Mouse (Mus musculus) forebrain, embryonic 11.5 days (tissue): ENCODE results near the gene Agrn. TPM values are rescaled to one million over a fixed set of nuclear protein-coding genes. Genes with fewer than 3 reads are reported as not detected.

Source experiments
- ATAC-seq: fragments of 200-750 bp; cut with Nextera tagmentation; replicated peaks from 2 replicates; pipeline ENCODE4 v1.8.0; 2017; ENCODE audit warnings: moderate TSS enrichment; ENCODE audit not compliant: low FRiP score
- DNase-seq: peaks from one replicate; pipeline ENCODE4 v3.0.0-alpha.2; 2017; ENCODE audit warnings: low spot score
- H3K27ac ChIP-seq: fragments of 300-500 bp; sonication (generic); 2 replicates; pipeline ENCODE4 v1.5.1; 2014; ENCODE audit warnings: low read depth, low read length
- H3K27me3 ChIP-seq: fragments of 300-500 bp; sonication (generic); 2 replicates; pipeline ENCODE4 v1.6.1; 2014; ENCODE audit warnings: mild to moderate bottlenecking, low read length, mixed read lengths; ENCODE audit not compliant: control insufficient read depth, insufficient read depth
- H3K36me3 ChIP-seq: fragments of 300-500 bp; sonication (generic); 2 replicates; pipeline ENCODE4 v1.6.1; 2014; ENCODE audit warnings: mild to moderate bottlenecking, low read length, moderate library complexity, mixed read lengths; ENCODE audit not compliant: control insufficient read depth, insufficient read depth
- H3K4me1 ChIP-seq: fragments of 300-500 bp; sonication (generic); replicated peaks from 2 replicates; pipeline ENCODE4 v1.6.1; 2014; ENCODE audit warnings: low read length, mixed read lengths; ENCODE audit not compliant: control insufficient read depth, insufficient read depth
- H3K4me2 ChIP-seq: fragments of 300-500 bp; sonication (generic); 2 replicates; pipeline ENCODE4 v1.6.1; 2014; ENCODE audit warnings: low read depth, mild to moderate bottlenecking, low read length, moderate library complexity, mixed read lengths; ENCODE audit not compliant: severe bottlenecking
- H3K4me3 ChIP-seq: fragments of 300-500 bp; sonication (generic); 2 replicates; pipeline ENCODE4 v1.5.1; 2014; ENCODE audit warnings: low read depth, low read length
- H3K9ac ChIP-seq: fragments of 300-500 bp; sonication (generic); 2 replicates; pipeline ENCODE4 v1.6.1; 2014; ENCODE audit warnings: low read length
- H3K9me3 ChIP-seq: fragments of 300-500 bp; sonication (generic); 2 replicates; pipeline ENCODE4 v1.6.1; 2016; ENCODE audit warnings: low read length, mixed read lengths; ENCODE audit not compliant: control insufficient read depth
- WGBS: fragments of 180-500 bp; shearing (Covaris S2); extraction: QIAGEN DNeasy Blood & Tissue Kit; methylation state at CpG from one replicate; pipeline ENCODE4 v1.1.7; 2014; 5-methylcytosine and 5-hydroxymethylcytosine counted together
- polyA plus RNA-seq: library from polyadenylated mRNA; unstranded; fragments of >200 nt; fragmentation: Nextera tagmentation; extraction: Ambion mirVana; gene quantifications from 2 replicates; pipeline ENCODE4 v1.2.1, GENCODE M21; 2014

The Agrn gene
- polyA plus RNA-seq, 1 experiment from 2014 or later = 108 TPM

DNA sequence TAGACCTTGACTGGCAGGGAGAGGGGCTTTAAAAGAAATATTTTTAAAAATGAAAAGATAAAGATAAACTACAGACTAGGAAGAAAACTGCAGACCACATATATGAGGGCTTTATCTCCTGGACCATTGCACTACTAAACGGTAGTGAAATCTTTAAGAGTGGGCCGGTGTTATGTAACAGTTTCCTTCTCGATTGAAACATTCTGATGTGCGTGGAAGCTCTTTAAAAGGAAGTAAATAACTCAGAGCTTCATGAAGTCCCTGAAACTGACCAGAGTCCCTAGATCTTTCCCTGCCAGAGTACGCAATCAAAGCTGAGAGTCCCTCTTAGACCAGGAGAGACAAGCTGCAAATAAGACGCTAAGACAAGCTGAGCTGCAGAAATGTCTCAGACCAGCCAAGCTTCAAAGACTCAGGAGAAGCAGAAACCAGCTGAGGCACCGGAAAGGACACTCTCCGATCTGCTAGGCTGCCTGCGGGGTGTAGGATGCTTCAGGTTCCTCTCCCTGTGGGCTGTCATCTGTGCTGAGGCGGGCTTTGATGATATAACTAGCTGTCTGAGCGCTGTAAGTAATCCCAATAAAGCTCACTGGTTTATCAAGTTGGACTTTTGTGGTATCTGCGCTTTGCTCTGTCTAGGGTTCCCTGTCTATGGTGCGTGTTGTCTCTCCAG, 12.8 kb upstream of the Agrn start:
- H3K9ac ChIP-seq = no peak overlapping the region
- 85% methylated on average over 13 of the region's 13 CpGs for WGBS

DNA sequence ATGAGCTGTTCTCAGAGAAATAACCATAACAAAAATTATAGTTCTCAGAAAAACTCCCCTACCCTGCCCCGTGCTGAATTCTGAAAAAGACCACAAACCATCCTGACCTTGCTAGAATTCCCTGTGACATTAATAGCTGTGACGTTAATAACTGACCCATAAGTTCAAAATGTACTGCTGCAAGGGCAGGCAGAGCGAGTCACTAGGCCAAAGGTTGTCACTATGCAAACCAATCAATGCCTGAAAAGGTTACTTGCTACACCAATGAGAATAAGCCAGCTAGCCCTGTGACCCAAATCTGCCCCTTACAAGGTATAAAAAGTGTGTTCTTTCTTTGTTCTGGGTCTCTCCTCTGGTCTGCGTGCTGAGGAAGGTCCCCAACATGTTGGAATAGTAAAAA, 11.6 kb upstream of the Agrn start:
- no peak overlapping the region for H3K4me2 ChIP-seq
- no peaks in the 10 kb centered on the region for H3K27me3 ChIP-seq
- no peaks in the 10 kb centered on the region for H3K9me3 ChIP-seq
- H3K4me1 ChIP-seq = peaks cover 6% of the 10 kb centered on the region; the same call in 1 of the 2 replicates
- ATAC-seq (no peak), DNase-seq (no peak)
- WGBS = 88% methylated on average over 4 of the region's 4 CpGs
- H3K27ac ChIP-seq = no peak overlapping the region
- no peak overlapping the region for H3K9ac ChIP-seq
- H3K4me3 ChIP-seq = no peak overlapping the region
- no peaks in the 10 kb centered on the region for H3K36me3 ChIP-seq

More for the DNA sequence above, 12.8 kb upstream of the Agrn start:
- no peaks in the 10 kb centered on the region for H3K36me3 ChIP-seq
- H3K27me3 ChIP-seq = no peaks in the 10 kb centered on the region
- no peak overlapping the region for H3K27ac ChIP-seq
- DNase-seq (no peak), ATAC-seq (no peak)
- no peak overlapping the region for H3K4me2 ChIP-seq
- no peaks in the 10 kb centered on the region for H3K4me1 ChIP-seq
- no peak overlapping the region for H3K4me3 ChIP-seq
- H3K9me3 ChIP-seq = no peaks in the 10 kb centered on the region

DNA sequence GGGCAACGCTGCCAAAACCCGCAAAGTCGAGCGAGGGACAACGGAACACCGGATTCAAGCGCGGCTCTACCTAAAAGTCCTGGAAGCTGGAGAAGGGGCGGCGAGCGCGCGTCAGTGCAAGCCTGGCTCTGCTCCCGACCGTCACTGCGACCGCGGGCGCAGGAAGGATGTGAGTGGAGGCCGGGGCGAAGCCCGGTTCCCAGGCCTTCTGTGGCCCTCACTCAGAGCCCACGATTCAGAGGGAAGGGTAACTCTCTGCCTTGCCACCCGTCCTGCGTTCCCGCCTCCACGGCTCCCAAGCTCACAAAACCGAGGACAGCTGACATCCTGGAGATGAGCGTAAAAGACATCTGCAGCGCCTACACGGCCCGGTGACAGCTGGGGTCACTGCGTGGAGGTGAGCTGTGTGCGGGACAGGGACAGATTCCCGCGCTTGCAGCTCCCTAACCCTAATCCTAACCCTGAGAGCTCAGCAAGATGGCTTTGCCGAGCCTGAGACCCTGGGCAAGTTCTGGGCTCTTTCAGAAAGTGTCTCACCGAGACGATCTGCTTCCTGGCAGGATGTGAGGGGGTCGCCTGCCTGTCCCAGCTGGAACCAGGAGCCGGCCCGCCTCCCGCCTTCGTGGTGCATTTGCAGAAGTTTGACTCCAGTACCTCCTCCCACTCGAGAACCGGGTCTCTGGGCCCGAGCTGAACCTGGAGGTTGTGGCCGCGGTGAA, 6.3 kb upstream of the Agrn start:
- Histone ChIP-seq H3K4me3 (peak overlapping the region; percentile 61), H3K4me2 (peak overlapping the region; percentile 94), H3K9me3 (no peaks in the 10 kb centered on the region), H3K9ac (peak overlapping the region; percentile 77), H3K27ac (peak overlapping the region; percentile 62), H3K36me3 (no peaks in the 10 kb centered on the region), H3K27me3 (no peaks in the 10 kb centered on the region), H3K4me1 (peaks cover 13% of the 10 kb centered on the region; the same call in 1 of the 2 replicates)
- ATAC-seq (peak; percentile 57), DNase-seq (peak; percentile 68)
- under 1% methylated on average over 49 of the region's 49 CpGs for WGBS

DNA sequence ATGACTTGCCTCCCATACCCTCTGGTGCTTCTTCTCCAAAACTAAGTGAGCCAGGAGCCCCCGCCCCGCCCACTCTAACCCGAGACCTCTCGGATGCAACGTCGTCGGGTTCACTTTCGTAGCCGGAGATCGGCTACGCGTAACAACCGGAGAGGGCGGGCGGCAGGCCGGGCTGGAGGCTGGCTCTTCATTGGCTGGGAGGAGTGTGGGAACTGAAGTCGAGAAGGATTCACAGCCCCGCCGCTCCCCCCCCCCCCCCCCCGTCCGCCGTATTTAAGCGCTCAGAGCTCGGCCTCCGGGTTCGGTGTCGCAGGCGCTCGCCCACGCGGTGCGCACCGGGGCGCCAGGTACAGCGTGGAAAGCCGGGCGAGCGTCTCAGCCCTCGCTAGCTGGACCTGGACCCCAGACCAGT, 5.7 kb upstream of the Agrn start, which contains the start of gene AW011738:
Gene AW011738 (plus strand): TSS at position 304 of the 412 bp plus-strand sequence.
- Histone ChIP-seq H3K4me3 (peak within 1 kb of the TSS; percentile 61), H3K9me3 (no peaks in the 10 kb centered on the region), H3K36me3 (no peaks in the 10 kb centered on the region), H3K27ac (peak within 1 kb of the TSS; percentile 62), H3K4me1 (peaks cover 13% of the 10 kb centered on the region; the same call in 1 of the 2 replicates), H3K27me3 (no peaks in the 10 kb centered on the region), H3K4me2 (peak within 1 kb of the TSS; percentile 94), H3K9ac (peak within 1 kb of the TSS; percentile 77)
- ATAC-seq = peak; percentile 87
- WGBS = 0% methylated on average over 33 of the region's 39 CpGs
- DNase-seq = peak; percentile 92

DNA sequence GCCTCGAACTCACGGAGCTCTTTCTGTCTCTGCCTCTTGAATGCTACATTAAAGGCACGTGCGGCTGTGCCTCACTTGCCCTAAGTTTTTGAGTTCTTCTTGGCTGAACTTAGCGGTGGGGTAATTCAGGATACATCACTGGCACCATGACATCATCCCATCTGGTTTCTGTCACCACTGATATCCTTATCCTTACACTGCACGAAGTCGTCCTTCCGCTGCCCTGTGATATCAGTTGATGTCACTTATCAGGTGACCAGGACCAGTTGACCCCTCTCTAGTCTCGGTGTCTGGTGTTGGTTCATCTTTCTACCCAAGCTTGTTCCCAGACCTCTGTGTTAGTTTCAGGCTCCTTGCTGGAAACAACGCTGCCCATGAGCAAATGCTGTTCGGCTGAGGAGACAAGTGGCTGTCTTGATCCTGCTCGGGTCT, 5.2 kb upstream of the Agrn start:
- Histone ChIP-seq H3K27me3 (no peaks in the 10 kb centered on the region), H3K4me3 (peak overlapping the region; percentile 61), H3K9ac (peak overlapping the region; percentile 77; the same call in 1 of the 2 replicates), H3K27ac (peak overlapping the region; percentile 50; the same call in 1 of the 2 replicates), H3K9me3 (no peaks in the 10 kb centered on the region), H3K4me1 (peaks cover 13% of the 10 kb centered on the region; the same call in 1 of the 2 replicates), H3K4me2 (peak overlapping the region; percentile 94), H3K36me3 (no peaks in the 10 kb centered on the region)
- 44% methylated on average over 12 of the region's 12 CpGs for WGBS
- DNase-seq (no peak), ATAC-seq (no peak)

DNA sequence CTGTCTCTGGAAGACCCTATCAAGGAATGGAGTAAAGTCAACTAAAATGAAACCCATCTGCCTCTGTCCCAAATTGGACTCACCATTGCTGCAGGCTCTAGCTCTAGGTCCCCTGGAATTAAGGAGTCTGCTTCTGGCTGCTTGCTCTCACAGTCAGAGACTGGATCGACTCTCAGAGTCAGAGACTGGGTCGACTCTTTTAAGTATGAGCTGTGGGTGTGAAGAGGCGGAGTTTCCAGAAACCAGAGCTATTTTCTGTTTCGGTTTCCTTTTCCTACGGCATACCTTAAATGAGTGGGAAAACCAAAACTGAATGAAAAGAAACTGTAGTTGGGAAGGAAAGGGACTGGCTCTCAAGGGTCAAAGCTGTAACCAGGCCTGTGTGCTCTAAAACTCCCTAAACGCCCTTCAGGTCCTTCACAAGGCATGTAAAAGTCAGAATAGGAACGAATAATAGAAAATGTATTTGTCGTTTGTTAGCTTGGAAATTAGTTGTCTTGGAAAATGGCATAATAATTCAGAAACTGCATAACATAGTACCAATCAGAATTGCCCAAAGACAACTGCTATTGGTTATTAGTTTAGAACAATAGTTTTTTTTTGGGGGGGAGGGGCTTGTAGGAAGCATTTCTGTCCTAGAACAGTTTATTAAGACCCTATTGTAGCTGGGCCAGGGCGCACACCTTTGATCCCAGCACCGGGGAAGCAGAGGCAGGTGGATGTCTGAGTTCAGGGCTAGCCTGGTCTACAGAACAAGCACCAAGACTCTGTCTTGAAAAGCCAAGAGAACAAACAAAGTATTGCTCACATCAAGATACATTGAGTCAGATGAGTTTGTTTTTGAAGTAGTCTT, 3.6 kb upstream of the Agrn start, which contains the start of gene Isg15:
Gene Isg15 (minus strand): TSS at position 196 of the 853 bp plus-strand sequence.
- ATAC-seq = no peak
- no peaks in the 10 kb centered on the region for H3K9me3 ChIP-seq
- peaks cover 16% of the 10 kb centered on the region for H3K4me1 ChIP-seq
- no peaks in the 10 kb centered on the region for H3K36me3 ChIP-seq
- H3K4me2 ChIP-seq = no peak within 1 kb of the TSS
- no peak for DNase-seq
- no peaks in the 10 kb centered on the region for H3K27me3 ChIP-seq
- no peak within 1 kb of the TSS for H3K27ac ChIP-seq
- no peak within 1 kb of the TSS for H3K4me3 ChIP-seq
- no peak within 1 kb of the TSS for H3K9ac ChIP-seq
- WGBS = 68% methylated on average over 10 of the region's 10 CpGs

DNA sequence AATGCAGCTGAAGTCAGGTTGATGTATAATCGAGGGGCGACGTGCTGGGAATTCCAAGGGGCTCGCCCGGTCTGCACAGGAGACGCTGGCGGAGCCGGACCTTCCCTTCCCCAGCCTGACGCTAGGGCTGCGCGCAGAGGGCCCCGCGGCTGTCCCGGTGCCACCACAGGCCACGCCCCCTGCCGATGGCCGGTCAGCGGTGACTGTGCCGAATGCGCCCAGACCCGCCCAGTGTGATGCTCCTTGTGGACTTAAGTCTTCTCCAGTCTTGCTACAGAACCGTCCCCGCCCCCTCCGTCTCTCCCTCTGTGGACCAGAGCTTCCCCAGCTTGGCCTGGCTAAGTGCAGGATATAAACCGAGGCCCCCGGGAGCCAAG, 529 bp upstream of the Agrn start:
- peak overlapping the region; percentile 37 for H3K9ac ChIP-seq
- H3K4me1 ChIP-seq = peaks cover 31% of the 10 kb centered on the region
- H3K4me2 ChIP-seq = peak overlapping the region; percentile 42
- H3K27ac ChIP-seq = peak overlapping the region; percentile 87
- no peaks in the 10 kb centered on the region for H3K27me3 ChIP-seq
- ATAC-seq (peak; percentile 94), DNase-seq (peak; percentile 97)
- peak overlapping the region; percentile 89 for H3K4me3 ChIP-seq
- WGBS = 0% methylated on average over 26 of the region's 26 CpGs
- no peaks in the 10 kb centered on the region for H3K9me3 ChIP-seq
- no peaks in the 10 kb centered on the region; the same call in 1 of the 2 replicates for H3K36me3 ChIP-seq
